Mouse (Mus musculus) heart, adult 8-10 months (tissue): ENCODE measurements at regions not wholly inside any gene's neighbourhood (a gene's known extent, or its start where the extent isn't known, plus 50 kb on each side); places are given as distances from the start of the nearest gene placed in this dataset.
A peak's percentile ranks its signal among the peaks of the same experiment; 100 is the strongest.

ENCODE experiments used
- DNase-seq: peaks from one replicate; pipeline ENCODE4 v3.0.0; 2022; ENCODE audit warnings: low spot score

GRCm38 (mm10) chr17:47178705-47179104 lies 168.3 kb upstream of the Ubr2 start:
- no peak for DNase-seq

GRCm38 (mm10) chr17:47177671-47178246 lies 167.4 kb upstream of the Ubr2 start:
- DNase-seq, result no peak

- DNase-seq, result no peak
Measured at GRCm38 (mm10) chr17:47176328-47176727, 166.0 kb upstream of the Ubr2 start.

GRCm38 (mm10) chr17:47174748-47175215 lies 164.4 kb upstream of the Ubr2 start:
- DNase-seq, result peak; percentile 87

- DNase-seq, result no peak
Measured at GRCm38 (mm10) chr17:47171801-47172200, 161.4 kb upstream of the Ubr2 start.

GRCm38 (mm10) chr17:47170978-47171593 lies 160.7 kb upstream of the Ubr2 start:
- DNase-seq, result no peak

GRCm38 (mm10) chr17:47168105-47168504 lies 157.7 kb upstream of the Ubr2 start:
- DNase-seq, result peak; percentile 37

- DNase-seq, result no peak
Measured at GRCm38 (mm10) chr17:47163677-47164340, 153.5 kb upstream of the Ubr2 start.

GRCm38 (mm10) chr17:47162459-47162858 lies 152.1 kb upstream of the Ubr2 start:
- no peak for DNase-seq

- DNase-seq, result no peak
Measured at GRCm38 (mm10) chr17:47156237-47156636, 145.9 kb upstream of the Ubr2 start.

GRCm38 (mm10) chr17:47151557-47152278 lies 141.4 kb upstream of the Ubr2 start:
- DNase-seq, result no peak

GRCm38 (mm10) chr17:47151193-47151556 lies 140.8 kb upstream of the Ubr2 start:
- DNase-seq, result no peak

GRCm38 (mm10) chr17:47150636-47151035 lies 140.3 kb upstream of the Ubr2 start:
- no peak for DNase-seq

- no peak for DNase-seq
Measured at GRCm38 (mm10) chr17:47149662-47150061, 139.3 kb upstream of the Ubr2 start.

- no peak for DNase-seq
Measured at GRCm38 (mm10) chr17:47149158-47149557, 138.8 kb upstream of the Ubr2 start.

- DNase-seq, result no peak
Measured at GRCm38 (mm10) chr17:47146640-47147039, 136.3 kb upstream of the Ubr2 start.

GRCm38 (mm10) chr17:47145590-47145989 lies 135.2 kb upstream of the Ubr2 start:
- no peak for DNase-seq

- no peak for DNase-seq
Measured at GRCm38 (mm10) chr17:47144996-47145395, 134.6 kb upstream of the Ubr2 start.

- DNase-seq, result no peak
Measured at GRCm38 (mm10) chr17:47144460-47144859, 134.1 kb upstream of the Ubr2 start.

- DNase-seq, result no peak
Measured at GRCm38 (mm10) chr17:47143898-47144297, 133.5 kb upstream of the Ubr2 start.

- no peak for DNase-seq
Measured at GRCm38 (mm10) chr17:47142885-47143284, 132.5 kb upstream of the Ubr2 start.

- DNase-seq, result no peak
Measured at GRCm38 (mm10) chr17:47142276-47142675, 131.9 kb upstream of the Ubr2 start.

- DNase-seq, result no peak
Measured at GRCm38 (mm10) chr17:47141843-47142215, 131.5 kb upstream of the Ubr2 start.
